Mouse (Mus musculus): ENCODE results near the gene Chchd1. TPM values are rescaled to one million over a fixed set of nuclear protein-coding genes. Genes with fewer than 3 reads are reported as not detected.
A peak's percentile ranks its signal among the peaks of the same experiment; 100 is the strongest.

Chchd1 gene
- polyA plus RNA-seq, 1 experiment from 2014 or later = 163 TPM

GRCm38 (mm10) chr14:20707201-20708190, 4.7 kb downstream of the Chchd1 start, which contains the start of gene Zswim8:
TSS of gene Zswim8 (plus strand) at chr14:20707552.
- peak; percentile 96 for ATAC-seq
- Histone ChIP-seq H3K36me3 (ENCODE audit: control insufficient read depth, insufficient read depth, low read length) (peaks cover 15% of the 10 kb centered on the region; the same call in 1 of the 2 replicates), H3K27ac (ENCODE audit: low read depth, low read length) (peak within 1 kb of the TSS; percentile 86), H3K4me3 (ENCODE audit: low read length) (peak within 1 kb of the TSS; percentile 90), H3K27me3 (replicated peaks; ENCODE audit: control insufficient read depth, insufficient read depth, low read length) (no peaks in the 10 kb centered on the region), H3K9ac (ENCODE audit: low read depth, low read length) (peak within 1 kb of the TSS; percentile 98), H3K9me3 (ENCODE audit: control insufficient read depth, low read length) (no peaks in the 10 kb centered on the region), H3K4me1 (ENCODE audit: control insufficient read depth, insufficient read depth, low read depth, low read length) (peaks cover 18% of the 10 kb centered on the region), H3K4me2 (ENCODE audit: low read length) (peak within 1 kb of the TSS; percentile 57)
- 1% methylated on average over 80 of the region's 80 CpGs for WGBS

- peak overlapping the region; percentile 57 for H3K4me2 ChIP-seq (ENCODE audit: low read length)
- H3K4me1 ChIP-seq (ENCODE audit: control insufficient read depth, insufficient read depth, low read depth, low read length) = peaks cover 18% of the 10 kb centered on the region
- ATAC-seq = no peak
- H3K9me3 ChIP-seq (ENCODE audit: control insufficient read depth, low read length) = no peaks in the 10 kb centered on the region
- H3K9ac ChIP-seq (ENCODE audit: low read depth, low read length) = peak overlapping the region; percentile 98
- no peak overlapping the region for H3K27ac ChIP-seq (ENCODE audit: low read depth, low read length)
- H3K4me3 ChIP-seq (ENCODE audit: low read length) = peak overlapping the region; percentile 90
- WGBS = 11% methylated on average over 10 of the region's 10 CpGs
- H3K36me3 ChIP-seq (ENCODE audit: control insufficient read depth, insufficient read depth, low read length) = peaks cover 22% of the 10 kb centered on the region
- H3K27me3 ChIP-seq (replicated peaks; ENCODE audit: control insufficient read depth, insufficient read depth, low read length) = no peaks in the 10 kb centered on the region
Observed at GRCm38 (mm10) chr14:20708239-20708638, 5.4 kb downstream of the Chchd1 start.

- H3K4me3 ChIP-seq (ENCODE audit: low read length) = no peak overlapping the region
- H3K4me2 ChIP-seq (ENCODE audit: low read length) = no peak overlapping the region
- no peak overlapping the region for H3K9ac ChIP-seq (ENCODE audit: low read depth, low read length)
- H3K9me3 ChIP-seq (ENCODE audit: control insufficient read depth, low read length) = no peaks in the 10 kb centered on the region
- H3K27ac ChIP-seq (ENCODE audit: low read depth, low read length) = no peak overlapping the region
- ATAC-seq = no peak
- H3K27me3 ChIP-seq (replicated peaks; ENCODE audit: control insufficient read depth, insufficient read depth, low read length) = no peaks in the 10 kb centered on the region
- H3K4me1 ChIP-seq (ENCODE audit: control insufficient read depth, insufficient read depth, low read depth, low read length) = peaks cover 10% of the 10 kb centered on the region
- peaks cover 67% of the 10 kb centered on the region for H3K36me3 ChIP-seq (ENCODE audit: control insufficient read depth, insufficient read depth, low read length)
- WGBS = 73% methylated on average over 11 of the region's 11 CpGs
Observed at GRCm38 (mm10) chr14:20713832-20714231, 11.0 kb downstream of the Chchd1 start.

- no peak for ATAC-seq
- no peak overlapping the region for H3K4me3 ChIP-seq (ENCODE audit: low read length)
- no peak overlapping the region for H3K9ac ChIP-seq (ENCODE audit: low read depth, low read length)
- H3K27me3 ChIP-seq (replicated peaks; ENCODE audit: control insufficient read depth, insufficient read depth, low read length) = no peaks in the 10 kb centered on the region
- H3K9me3 ChIP-seq (ENCODE audit: control insufficient read depth, low read length) = no peaks in the 10 kb centered on the region
- peaks cover 85% of the 10 kb centered on the region for H3K36me3 ChIP-seq (ENCODE audit: control insufficient read depth, insufficient read depth, low read length)
- no peak overlapping the region for H3K27ac ChIP-seq (ENCODE audit: low read depth, low read length)
- 92% methylated on average over 10 of the region's 10 CpGs for WGBS
- no peak overlapping the region for H3K4me2 ChIP-seq (ENCODE audit: low read length)
- H3K4me1 ChIP-seq (ENCODE audit: control insufficient read depth, insufficient read depth, low read depth, low read length) = no peaks in the 10 kb centered on the region
Observed at GRCm38 (mm10) chr14:20718443-20718842, 15.6 kb downstream of the Chchd1 start.

- H3K27ac ChIP-seq (ENCODE audit: low read depth, low read length) = no peak overlapping the region
- no peaks in the 10 kb centered on the region for H3K4me1 ChIP-seq (ENCODE audit: control insufficient read depth, insufficient read depth, low read depth, low read length)
- WGBS = 94% methylated on average over 12 of the region's 12 CpGs
- H3K4me3 ChIP-seq (ENCODE audit: low read length) = no peak overlapping the region
- no peaks in the 10 kb centered on the region for H3K27me3 ChIP-seq (replicated peaks; ENCODE audit: control insufficient read depth, insufficient read depth, low read length)
- H3K9ac ChIP-seq (ENCODE audit: low read depth, low read length) = no peak overlapping the region
- H3K4me2 ChIP-seq (ENCODE audit: low read length) = no peak overlapping the region
- no peaks in the 10 kb centered on the region for H3K9me3 ChIP-seq (ENCODE audit: control insufficient read depth, low read length)
- peaks cover 81% of the 10 kb centered on the region for H3K36me3 ChIP-seq (ENCODE audit: control insufficient read depth, insufficient read depth, low read length)
- ATAC-seq = no peak
Observed at GRCm38 (mm10) chr14:20719767-20720166, 17.0 kb downstream of the Chchd1 start.

- Histone ChIP-seq H3K4me3 (ENCODE audit: low read length) (no peak overlapping the region), H3K27ac (ENCODE audit: low read depth, low read length) (no peak overlapping the region), H3K4me2 (ENCODE audit: low read length) (no peak overlapping the region), H3K9ac (ENCODE audit: low read depth, low read length) (no peak overlapping the region), H3K36me3 (ENCODE audit: control insufficient read depth, insufficient read depth, low read length) (peaks cover 70% of the 10 kb centered on the region), H3K4me1 (ENCODE audit: control insufficient read depth, insufficient read depth, low read depth, low read length) (no peaks in the 10 kb centered on the region), H3K27me3 (replicated peaks; ENCODE audit: control insufficient read depth, insufficient read depth, low read length) (no peaks in the 10 kb centered on the region), H3K9me3 (ENCODE audit: control insufficient read depth, low read length) (no peaks in the 10 kb centered on the region)
- ATAC-seq = no peak
- WGBS = 96% methylated on average over 4 of the region's 4 CpGs
Observed at GRCm38 (mm10) chr14:20721371-20721770, 18.6 kb downstream of the Chchd1 start.

- Histone ChIP-seq H3K4me1 (ENCODE audit: control insufficient read depth, insufficient read depth, low read depth, low read length) (no peaks in the 10 kb centered on the region), H3K27ac (ENCODE audit: low read depth, low read length) (no peak overlapping the region), H3K27me3 (replicated peaks; ENCODE audit: control insufficient read depth, insufficient read depth, low read length) (no peaks in the 10 kb centered on the region), H3K36me3 (ENCODE audit: control insufficient read depth, insufficient read depth, low read length) (peaks cover 64% of the 10 kb centered on the region), H3K4me3 (ENCODE audit: low read length) (no peak overlapping the region), H3K9ac (ENCODE audit: low read depth, low read length) (no peak overlapping the region), H3K9me3 (ENCODE audit: control insufficient read depth, low read length) (no peaks in the 10 kb centered on the region), H3K4me2 (ENCODE audit: low read length) (no peak overlapping the region)
- ATAC-seq = no peak
- 88% methylated on average over 12 of the region's 12 CpGs for WGBS
Observed at GRCm38 (mm10) chr14:20723006-20723405, 20.2 kb downstream of the Chchd1 start.

GRCm38 (mm10) chr14:20724043-20724442, 21.2 kb downstream of the Chchd1 start:
- no peak overlapping the region for H3K27ac ChIP-seq (ENCODE audit: low read depth, low read length)
- H3K36me3 ChIP-seq (ENCODE audit: control insufficient read depth, insufficient read depth, low read length) = peaks cover 63% of the 10 kb centered on the region
- 16% methylated on average over 5 of the region's 5 CpGs for WGBS
- no peak overlapping the region for H3K4me3 ChIP-seq (ENCODE audit: low read length)
- no peaks in the 10 kb centered on the region for H3K27me3 ChIP-seq (replicated peaks; ENCODE audit: control insufficient read depth, insufficient read depth, low read length)
- peak; percentile 29 for ATAC-seq
- no peaks in the 10 kb centered on the region for H3K9me3 ChIP-seq (ENCODE audit: control insufficient read depth, low read length)
- no peak overlapping the region for H3K4me2 ChIP-seq (ENCODE audit: low read length)
- no peaks in the 10 kb centered on the region for H3K4me1 ChIP-seq (ENCODE audit: control insufficient read depth, insufficient read depth, low read depth, low read length)
- no peak overlapping the region for H3K9ac ChIP-seq (ENCODE audit: low read depth, low read length)

- no peak overlapping the region for H3K4me2 ChIP-seq (ENCODE audit: low read length)
- 81% methylated on average over 6 of the region's 6 CpGs for WGBS
- H3K36me3 ChIP-seq (ENCODE audit: control insufficient read depth, insufficient read depth, low read length) = peaks cover 62% of the 10 kb centered on the region
- ATAC-seq = no peak
- no peak overlapping the region for H3K4me3 ChIP-seq (ENCODE audit: low read length)
- no peaks in the 10 kb centered on the region for H3K27me3 ChIP-seq (replicated peaks; ENCODE audit: control insufficient read depth, insufficient read depth, low read length)
- no peaks in the 10 kb centered on the region for H3K4me1 ChIP-seq (ENCODE audit: control insufficient read depth, insufficient read depth, low read depth, low read length)
- no peaks in the 10 kb centered on the region for H3K9me3 ChIP-seq (ENCODE audit: control insufficient read depth, low read length)
- no peak overlapping the region for H3K27ac ChIP-seq (ENCODE audit: low read depth, low read length)
- no peak overlapping the region for H3K9ac ChIP-seq (ENCODE audit: low read depth, low read length)
Observed at GRCm38 (mm10) chr14:20725660-20726339, 23.0 kb downstream of the Chchd1 start.
